Comparison of ENCODE assay signal across 11 mouse cellular contexts in the genomic region with DNA sequence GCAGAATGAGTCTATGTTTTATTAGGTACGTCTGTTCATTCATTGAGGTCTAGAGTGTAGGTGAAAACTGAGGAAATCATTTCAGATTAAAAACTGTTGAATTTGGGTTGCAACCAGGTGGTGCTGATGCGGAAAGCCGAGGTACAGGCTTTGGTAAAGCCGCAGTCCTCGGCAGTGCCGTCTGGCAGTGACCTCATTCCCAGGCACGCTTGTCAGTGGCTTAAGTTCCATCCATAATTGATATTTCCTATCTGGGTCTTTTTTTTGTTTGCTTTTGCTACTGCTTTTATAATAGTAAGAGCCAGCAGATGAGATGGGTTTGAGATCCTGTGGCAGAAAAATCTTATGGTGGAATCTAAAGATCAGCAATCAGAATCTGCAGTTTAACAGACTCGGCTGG. TPM values are rescaled to one million over a fixed set of nuclear protein-coding genes. Genes with fewer than 3 reads are reported as not detected.
DNase-seq lines count a peak whose midpoint lies in the region; ATAC-seq and TF ChIP-seq lines count a peak whose summit lies in the region.
"Had no signal": no experiment of that assay in that cellular context is flagged by ENCODE, and none has a peak within 500 bp of the region (broad histone marks: within the 10 kb centered on the region; RNA-seq: fewer than 3 reads in every experiment).

No protein-coding gene starts in this region.

- peak overlapping the region; percentile 51 for H3K4me2 ChIP-seq in hindbrain, embryonic 12.5 days (replicated peaks)
- peak overlapping the region; percentile 56 for H3K4me2 ChIP-seq in neural tube, embryonic 12.5 days (replicated peaks)

- TF ChIP-seq POLR2A in brain, embryonic 14.5 days (IDR thresholded peaks at IDR 0.05; ENCODE audit: borderline replicate concordance, extremely low read depth, insufficient read depth, insufficient read length, poor library complexity, severe bottlenecking) = no peak

- H3K4me1 ChIP-seq in hindbrain, embryonic 12.5 days = peaks cover 6% of the 10 kb centered on the region
- H3K4me1 ChIP-seq in neural tube, embryonic 12.5 days = 0 out of 2 replicates have a peak, but pooled peaks cover 8% of the 10 kb centered on the region

- peak overlapping the region; percentile 44 for H3K4me3 ChIP-seq in hindbrain, embryonic 12.5 days
- peak overlapping the region; percentile 44 for H3K4me3 ChIP-seq in neural tube, embryonic 12.5 days

- H3K9ac ChIP-seq in hindbrain, embryonic 12.5 days = peak overlapping the region; percentile 49
- H3K9ac ChIP-seq in neural tube, embryonic 12.5 days = peak overlapping the region; percentile 41; the same call in 1 of the 2 replicates

- TF ChIP-seq CTCF in brain, embryonic 14.5 days (IDR thresholded peaks at IDR 0.05; ENCODE audit: borderline replicate concordance, extremely low read depth, insufficient read depth, insufficient read length) = no peak

- peak; percentile 57 for DNase-seq in brain, embryonic 14.5 days (ENCODE audit: low read depth)
- peak; percentile 51 to 64 for DNase-seq in cerebellum, postnatal 25 days
- no peak for DNase-seq in kidney, postnatal 4 days
- no peak for DNase-seq in lung, postnatal 14 days
- DNase-seq in testis, postnatal 10 days (ENCODE audit: low spot score) = no peak
- DNase-seq: gastrocnemius, postnatal 36 days; heart, postnatal 14 days; lung, adult 18-20 months had no signal

- H3K36me3 ChIP-seq in hindbrain, embryonic 12.5 days = peaks cover 62% of the 10 kb centered on the region
- peaks cover 35% of the 10 kb centered on the region for H3K36me3 ChIP-seq in neural tube, embryonic 12.5 days

- peaks cover 17% of the 10 kb centered on the region for H3K9me3 ChIP-seq in hindbrain, embryonic 12.5 days (replicated peaks)
- H3K9me3 ChIP-seq in neural tube, embryonic 12.5 days = peaks cover 8% of the 10 kb centered on the region; the same call in 1 of the 2 replicates

- H3K27me3 ChIP-seq in hindbrain, embryonic 12.5 days = no peaks in the 10 kb centered on the region
- no peaks in the 10 kb centered on the region for H3K27me3 ChIP-seq in neural tube, embryonic 12.5 days (replicated peaks)
- H3K27me3 ChIP-seq: CH12.LX had no signal

- WGBS in hindbrain, embryonic 12.5 days = 73% methylated on average over 8 of the region's 8 CpGs
- 60% methylated on average over 8 of the region's 8 CpGs for WGBS in neural tube, embryonic 12.5 days

- peak overlapping the region; percentile 14 for H3K27ac ChIP-seq in hindbrain, embryonic 12.5 days
- H3K27ac ChIP-seq in neural tube, embryonic 12.5 days = no peak overlapping the region

- ATAC-seq in hindbrain, embryonic 12.5 days (ENCODE audit: low FRiP score) = no peak
- no peak for ATAC-seq in neural tube, embryonic 12.5 days (ENCODE audit: low FRiP score, low read depth)

RNA-seq across cellular contexts. Expression of a gene that starts 50.9 kb away (rescaled TPM):
- polyA plus RNA-seq in brain, embryonic 14.5 days (2012; rRNA removed) = 39.0 and 45.2 TPM in 2 replicates
- 68.9 and 70.4 TPM in 2 replicates for polyA plus RNA-seq in hindbrain, embryonic 12.5 days (2016; fragmentation: Nextera tagmentation; extraction: Ambion mirVana)
- polyA plus RNA-seq in neural tube, embryonic 12.5 days (2016; fragmentation: Nextera tagmentation; extraction: Ambion mirVana) = 61.8 and 66.2 TPM in 2 replicates

RNA-seq across cellular contexts. Expression of a gene that starts 55.4 kb away (rescaled TPM):
- 22.9 and 35.9 TPM in 2 replicates for polyA plus RNA-seq in brain, embryonic 14.5 days (2012; rRNA removed)
- polyA plus RNA-seq in hindbrain, embryonic 12.5 days (2016; fragmentation: Nextera tagmentation; extraction: Ambion mirVana) = 43.9 and 44.3 TPM in 2 replicates
- polyA plus RNA-seq in neural tube, embryonic 12.5 days (2016; fragmentation: Nextera tagmentation; extraction: Ambion mirVana) = 42.4 and 42.9 TPM in 2 replicates

Comparison
In these comparisons a context has a peak if more than half of its experiments do, and no peak if none do; other contexts are left out.
1. DNase-seq: peak in brain, embryonic 14.5 days (single experiment) and cerebellum, postnatal 25 days (2 of 2); none in kidney, postnatal 4 days (0 of 2), lung, postnatal 14 days (single experiment) and testis, postnatal 10 days (single experiment).